Mouse (Mus musculus) hindbrain, embryonic 16.5 days (tissue): ENCODE measurements at regions not wholly inside any gene's neighbourhood (a gene's known extent, or its start where the extent isn't known, plus 50 kb on each side); places are given as distances from the start of the nearest gene placed in this dataset.

Experiments used
- ATAC-seq: fragments of 200-750 bp; cut with Nextera tagmentation; 2 replicates; pipeline ENCODE4 v1.8.0; 2017; ENCODE audit warnings: moderate TSS enrichment, moderate library complexity
- H3K27ac ChIP-seq: fragments of 300-500 bp; sonication (generic); 2 replicates; pipeline ENCODE4 v1.5.1; 2014; ENCODE audit warnings: low read depth, mild to moderate bottlenecking, control low read depth, low read length, moderate library complexity
- H3K27me3 ChIP-seq: fragments of 300-500 bp; sonication (generic); replicated peaks from 2 replicates; pipeline ENCODE4 v1.6.1; 2014; ENCODE audit warnings: low read length; ENCODE audit not compliant: control insufficient read depth, insufficient read depth
- H3K36me3 ChIP-seq: fragments of 300-500 bp; sonication (generic); 2 replicates; pipeline ENCODE4 v1.6.1; 2014; ENCODE audit warnings: mild to moderate bottlenecking, low read length, moderate library complexity, mixed read lengths; ENCODE audit not compliant: control insufficient read depth, insufficient read depth
- H3K4me1 ChIP-seq: fragments of 300-500 bp; sonication (generic); 2 replicates; pipeline ENCODE4 v1.6.1; 2014; ENCODE audit warnings: low read depth, low read length; ENCODE audit not compliant: control insufficient read depth, insufficient read depth
- H3K4me2 ChIP-seq: fragments of 300-500 bp; sonication (generic); 2 replicates; pipeline ENCODE4 v1.6.1; 2014; ENCODE audit warnings: mild to moderate bottlenecking, low read length, control low read depth, moderate library complexity
- H3K4me3 ChIP-seq: fragments of 300-500 bp; sonication (generic); 2 replicates; pipeline ENCODE4 v1.5.1; 2014; ENCODE audit warnings: mild to moderate bottlenecking, low read length, control low read depth, moderate library complexity
- H3K9ac ChIP-seq: fragments of 300-500 bp; sonication (generic); 2 replicates; pipeline ENCODE4 v1.6.1; 2014; ENCODE audit warnings: low read depth, mild to moderate bottlenecking, control low read depth, low read length, moderate library complexity
- H3K9me3 ChIP-seq: fragments of 300-500 bp; sonication (generic); 2 replicates; pipeline ENCODE4 v1.6.1; 2014; ENCODE audit warnings: mild to moderate bottlenecking, low read length, moderate library complexity; ENCODE audit not compliant: control insufficient read depth
- WGBS: fragments of 180-500 bp; shearing (Covaris S2); extraction: QIAGEN DNeasy Blood & Tissue Kit; methylation state at CpG from one replicate; pipeline ENCODE4 v1.1.7; 2014; 5-methylcytosine and 5-hydroxymethylcytosine counted together

GRCm38 (mm10) chr2:172751364-172751763, 188.8 kb downstream of the Bmp7 start:
- H3K4me3 ChIP-seq, result no peak overlapping the region
- no peak overlapping the region for H3K4me2 ChIP-seq
- ATAC-seq, result no peak
- WGBS, result 74% methylated on average over 11 of the region's 11 CpGs
- no peaks in the 10 kb centered on the region for H3K36me3 ChIP-seq
- H3K9ac ChIP-seq, result no peak overlapping the region
- peaks cover 30% of the 10 kb centered on the region for H3K27me3 ChIP-seq
- H3K9me3 ChIP-seq, result no peaks in the 10 kb centered on the region
- H3K27ac ChIP-seq, result no peak overlapping the region
- peaks cover 4% of the 10 kb centered on the region; the same call in 1 of the 2 replicates for H3K4me1 ChIP-seq

- WGBS, result 48% methylated on average over 15 of the region's 15 CpGs
- H3K27me3 ChIP-seq, result peaks cover 52% of the 10 kb centered on the region
- no peak overlapping the region for H3K27ac ChIP-seq
- no peak overlapping the region for H3K4me3 ChIP-seq
- peaks cover 11% of the 10 kb centered on the region; the same call in 1 of the 2 replicates for H3K4me1 ChIP-seq
- no peaks in the 10 kb centered on the region for H3K9me3 ChIP-seq
- H3K9ac ChIP-seq, result no peak overlapping the region
- no peak overlapping the region for H3K4me2 ChIP-seq
- no peak for ATAC-seq
- H3K36me3 ChIP-seq, result no peaks in the 10 kb centered on the region
Measured at GRCm38 (mm10) chr2:172755686-172756471, 184.2 kb downstream of the Bmp7 start.

- H3K36me3 ChIP-seq, result no peaks in the 10 kb centered on the region
- no peak overlapping the region for H3K4me2 ChIP-seq
- no peak overlapping the region for H3K4me3 ChIP-seq
- peaks cover 11% of the 10 kb centered on the region; the same call in 1 of the 2 replicates for H3K4me1 ChIP-seq
- H3K9ac ChIP-seq, result no peak overlapping the region
- no peak overlapping the region for H3K27ac ChIP-seq
- no peaks in the 10 kb centered on the region for H3K9me3 ChIP-seq
- WGBS, result 9% methylated on average over 8 of the region's 8 CpGs
- H3K27me3 ChIP-seq, result peaks cover 57% of the 10 kb centered on the region
- ATAC-seq, result peak; percentile 66; the same call in 1 of the 2 replicates
Measured at GRCm38 (mm10) chr2:172756472-172756860, 183.7 kb downstream of the Bmp7 start.

- 12% methylated on average over 9 of the region's 9 CpGs for WGBS
- Histone ChIP-seq H3K36me3 (no peaks in the 10 kb centered on the region), H3K27me3 (peaks cover 48% of the 10 kb centered on the region), H3K4me2 (no peak overlapping the region), H3K9me3 (no peaks in the 10 kb centered on the region), H3K27ac (no peak overlapping the region), H3K4me3 (no peak overlapping the region), H3K4me1 (peaks cover 11% of the 10 kb centered on the region; the same call in 1 of the 2 replicates), H3K9ac (no peak overlapping the region)
- 0 out of 2 replicates have a peak, but pooled peaks have one; percentile 63 for ATAC-seq
Measured at GRCm38 (mm10) chr2:172758497-172758896, 181.6 kb downstream of the Bmp7 start.

- Histone ChIP-seq H3K4me2 (no peak overlapping the region), H3K9ac (no peak overlapping the region), H3K9me3 (no peaks in the 10 kb centered on the region), H3K4me1 (no peaks in the 10 kb centered on the region), H3K27ac (no peak overlapping the region), H3K27me3 (peaks cover 13% of the 10 kb centered on the region), H3K36me3 (no peaks in the 10 kb centered on the region), H3K4me3 (no peak overlapping the region)
- WGBS, result 31% methylated on average over 2 of the region's 2 CpGs
- ATAC-seq, result no peak
Measured at GRCm38 (mm10) chr2:172765260-172765659, 174.9 kb downstream of the Bmp7 start.

- H3K4me2 ChIP-seq, result no peak overlapping the region
- H3K4me3 ChIP-seq, result no peak overlapping the region
- H3K9me3 ChIP-seq, result no peaks in the 10 kb centered on the region
- peaks cover 6% of the 10 kb centered on the region for H3K27me3 ChIP-seq
- no peak overlapping the region for H3K9ac ChIP-seq
- WGBS, result 19% methylated on average over 7 of the region's 7 CpGs
- H3K4me1 ChIP-seq, result no peaks in the 10 kb centered on the region
- ATAC-seq, result peak; percentile 54; the same call in 1 of the 2 replicates
- H3K27ac ChIP-seq, result no peak overlapping the region
- no peaks in the 10 kb centered on the region for H3K36me3 ChIP-seq
Measured at GRCm38 (mm10) chr2:172766403-172766802, 173.7 kb downstream of the Bmp7 start.

GRCm38 (mm10) chr2:172768756-172769155, 171.4 kb downstream of the Bmp7 start:
- ATAC-seq, result no peak
- Histone ChIP-seq H3K27me3 (peaks cover 6% of the 10 kb centered on the region; the same call in 1 of the 2 replicates), H3K9ac (no peak overlapping the region), H3K4me2 (no peak overlapping the region), H3K4me1 (no peaks in the 10 kb centered on the region), H3K4me3 (no peak overlapping the region), H3K9me3 (no peaks in the 10 kb centered on the region), H3K36me3 (no peaks in the 10 kb centered on the region), H3K27ac (no peak overlapping the region)
- 86% methylated on average over 8 of the region's 8 CpGs for WGBS

GRCm38 (mm10) chr2:172770061-172770460, 170.1 kb downstream of the Bmp7 start:
- peaks cover 3% of the 10 kb centered on the region; the same call in 1 of the 2 replicates for H3K27me3 ChIP-seq
- H3K9ac ChIP-seq, result no peak overlapping the region
- no peak for ATAC-seq
- no peaks in the 10 kb centered on the region for H3K4me1 ChIP-seq
- H3K9me3 ChIP-seq, result no peaks in the 10 kb centered on the region
- WGBS, result 86% methylated on average over 6 of the region's 6 CpGs
- H3K36me3 ChIP-seq, result no peaks in the 10 kb centered on the region
- H3K4me2 ChIP-seq, result no peak overlapping the region
- no peak overlapping the region for H3K4me3 ChIP-seq
- no peak overlapping the region for H3K27ac ChIP-seq

GRCm38 (mm10) chr2:172770606-172771005, 169.5 kb downstream of the Bmp7 start:
- Histone ChIP-seq H3K27ac (no peak overlapping the region), H3K4me2 (no peak overlapping the region), H3K4me1 (no peaks in the 10 kb centered on the region), H3K4me3 (no peak overlapping the region), H3K27me3 (peaks cover 3% of the 10 kb centered on the region; the same call in 1 of the 2 replicates), H3K9ac (no peak overlapping the region), H3K9me3 (no peaks in the 10 kb centered on the region), H3K36me3 (no peaks in the 10 kb centered on the region)
- 88% methylated on average over 14 of the region's 14 CpGs for WGBS
- ATAC-seq, result no peak
